ENCODE assay signal across 9 mouse cellular contexts in genomic region chr11:4821492-4822445, GRCm38 (mm10). TPM values are rescaled to one million over a fixed set of nuclear protein-coding genes. Genes with fewer than 3 reads are reported as not detected.
DNase-seq lines count a peak whose midpoint lies in the region; ATAC-seq and TF ChIP-seq lines count a peak whose summit lies in the region.
"Had no signal": no experiment of that assay in that cellular context is flagged by ENCODE, and none has a peak within 500 bp of the region (broad histone marks: within the 10 kb centered on the region; RNA-seq: fewer than 3 reads in every experiment).

No protein-coding gene starts in this region.

- 0 out of 2 replicates have a peak, but pooled peaks have one; percentile 22 for ATAC-seq in intestine, embryonic 15.5 days
- no peak for ATAC-seq in intestine, embryonic 16.5 days
- ATAC-seq in hindbrain, embryonic 16.5 days = peak; percentile 87
- ATAC-seq in stomach, postnatal 0 days (ENCODE audit: low FRiP score, low TSS enrichment) = no peak

- H3K27ac ChIP-seq in intestine, embryonic 15.5 days = no peak overlapping the region
- no peak overlapping the region for H3K27ac ChIP-seq in intestine, embryonic 16.5 days (ENCODE audit: low read length)
- H3K27ac ChIP-seq in hindbrain, embryonic 16.5 days (ENCODE audit: low read depth, low read length) = no peak overlapping the region
- no peak overlapping the region for H3K27ac ChIP-seq in stomach, postnatal 0 days (replicated peaks)
- H3K27ac ChIP-seq: limb, embryonic 12.5 days had no signal

- no peaks in the 10 kb centered on the region for H3K4me1 ChIP-seq in intestine, embryonic 15.5 days (replicated peaks)
- H3K4me1 ChIP-seq in intestine, embryonic 16.5 days (ENCODE audit: control insufficient read depth, insufficient read depth, low read length) = peaks cover 10% of the 10 kb centered on the region; the same call in 1 of the 2 replicates
- H3K4me1 ChIP-seq in hindbrain, embryonic 16.5 days (ENCODE audit: control insufficient read depth, insufficient read depth, low read depth, low read length) = no peaks in the 10 kb centered on the region; the same call in 1 of the 2 replicates
- H3K4me1 ChIP-seq in stomach, postnatal 0 days (replicated peaks; ENCODE audit: control insufficient read depth, insufficient read depth) = no peaks in the 10 kb centered on the region

- DNase-seq in 3T3-L1 (ENCODE audit: low read depth, low spot score) = peak; percentile 58
- peak; percentile 54 for DNase-seq in Muller cell, postnatal 12 days (ENCODE audit: inconsistent ontology term)
- no peak for DNase-seq in stomach, postnatal 0 days (ENCODE audit: low spot score)
- DNase-seq in adrenal gland, postnatal 25 days = no peak
- DNase-seq in layer of hippocampus, postnatal 25 days (ENCODE audit: extremely low spot score in 1 of 2, low spot score in 1 of 2) = no peak

- H3K9me3 ChIP-seq in intestine, embryonic 15.5 days = no peaks in the 10 kb centered on the region
- no peaks in the 10 kb centered on the region for H3K9me3 ChIP-seq in intestine, embryonic 16.5 days (ENCODE audit: control insufficient read depth, low read length)
- no peaks in the 10 kb centered on the region for H3K9me3 ChIP-seq in hindbrain, embryonic 16.5 days (ENCODE audit: control insufficient read depth, low read length)
- no peaks in the 10 kb centered on the region for H3K9me3 ChIP-seq in stomach, postnatal 0 days (ENCODE audit: control insufficient read depth, low read length)
- H3K9me3 ChIP-seq: limb, embryonic 12.5 days had no signal

- no peaks in the 10 kb centered on the region for H3K27me3 ChIP-seq in intestine, embryonic 15.5 days (replicated peaks)
- no peaks in the 10 kb centered on the region for H3K27me3 ChIP-seq in intestine, embryonic 16.5 days (replicated peaks; ENCODE audit: control insufficient read depth, insufficient read depth, low read length)
- H3K27me3 ChIP-seq in hindbrain, embryonic 16.5 days (replicated peaks; ENCODE audit: control insufficient read depth, insufficient read depth, low read length) = no peaks in the 10 kb centered on the region
- H3K27me3 ChIP-seq in stomach, postnatal 0 days (ENCODE audit: control insufficient read depth, insufficient read depth, low read length) = no peaks in the 10 kb centered on the region
- H3K27me3 ChIP-seq: limb, embryonic 12.5 days had no signal

- WGBS in intestine, embryonic 15.5 days = 52% methylated on average over 7 of the region's 7 CpGs
- WGBS in intestine, embryonic 16.5 days = 49% methylated on average over 7 of the region's 7 CpGs
- WGBS in hindbrain, embryonic 16.5 days = 46% methylated on average over 7 of the region's 7 CpGs
- WGBS in stomach, postnatal 0 days = 52% methylated on average over 7 of the region's 7 CpGs

- no peaks in the 10 kb centered on the region for H3K36me3 ChIP-seq in intestine, embryonic 15.5 days
- H3K36me3 ChIP-seq in intestine, embryonic 16.5 days (ENCODE audit: control insufficient read depth, insufficient read depth, low read length) = no peaks in the 10 kb centered on the region
- no peaks in the 10 kb centered on the region for H3K36me3 ChIP-seq in hindbrain, embryonic 16.5 days (ENCODE audit: control insufficient read depth, insufficient read depth, low read length)
- H3K36me3 ChIP-seq in stomach, postnatal 0 days (ENCODE audit: control insufficient read depth, insufficient read depth, low read length) = peaks cover 3% of the 10 kb centered on the region

- H3K9ac ChIP-seq in intestine, embryonic 15.5 days = no peak overlapping the region
- H3K9ac ChIP-seq in intestine, embryonic 16.5 days (ENCODE audit: low read depth, low read length) = no peak overlapping the region
- H3K9ac ChIP-seq in hindbrain, embryonic 16.5 days (ENCODE audit: low read depth, low read length) = no peak overlapping the region
- no peak overlapping the region for H3K9ac ChIP-seq in stomach, postnatal 0 days (ENCODE audit: low read length)
- H3K9ac ChIP-seq: limb, embryonic 12.5 days had no signal

- peak; percentile 76 for TF ChIP-seq CTCF in stomach, postnatal 0 days (IDR thresholded peaks at IDR 0.05; ENCODE audit: low read depth)

- no peak overlapping the region for H3K4me2 ChIP-seq in intestine, embryonic 15.5 days (replicated peaks)
- no peak overlapping the region for H3K4me2 ChIP-seq in intestine, embryonic 16.5 days (ENCODE audit: low read depth, low read length)
- H3K4me2 ChIP-seq in hindbrain, embryonic 16.5 days (ENCODE audit: low read length) = no peak overlapping the region
- no peak overlapping the region for H3K4me2 ChIP-seq in stomach, postnatal 0 days (replicated peaks; ENCODE audit: low read depth)
- H3K4me2 ChIP-seq: limb, embryonic 12.5 days had no signal

- no peak overlapping the region for H3K4me3 ChIP-seq in intestine, embryonic 15.5 days (replicated peaks)
- no peak overlapping the region for H3K4me3 ChIP-seq in intestine, embryonic 16.5 days (ENCODE audit: low read length)
- H3K4me3 ChIP-seq in hindbrain, embryonic 16.5 days (ENCODE audit: low read length) = no peak overlapping the region
- H3K4me3 ChIP-seq in stomach, postnatal 0 days (ENCODE audit: low read depth, low read length) = no peak overlapping the region
- H3K4me3 ChIP-seq: limb, embryonic 12.5 days had no signal

- TF ChIP-seq EP300 in stomach, postnatal 0 days (optimal IDR thresholded peaks at IDR 0.05) = no peak

RNA-seq across cellular contexts. Expression of gene Nf2, which starts 27.6 kb away (rescaled TPM):
- polyA plus RNA-seq in intestine, embryonic 15.5 days (2015; fragmentation: Nextera tagmentation; extraction: Ambion mirVana) = 42.1 and 42.8 TPM in 2 replicates
- 38.0 and 38.8 TPM in 2 replicates for polyA plus RNA-seq in intestine, embryonic 16.5 days (2015; fragmentation: Nextera tagmentation; extraction: Ambion mirVana)
- 68.1 and 74.8 TPM in 2 replicates for polyA plus RNA-seq in hindbrain, embryonic 16.5 days (2015; fragmentation: Nextera tagmentation; extraction: Ambion mirVana)
- polyA plus RNA-seq in stomach, postnatal 0 days (2015; fragmentation: Nextera tagmentation; extraction: Ambion mirVana) = 18.2 and 18.7 TPM in 2 replicates
- total RNA-seq in adrenal gland, postnatal 25 days (2021) = 160 and 207 TPM in 2 replicates
- total RNA-seq in layer of hippocampus, postnatal 25 days (2021) = 100 to 1,000 TPM; 102 to 107 TPM

RNA-seq across cellular contexts. Expression of gene Nipsnap1, which starts 52.0 kb away (rescaled TPM):
- 97.5 and 99.6 TPM in 2 replicates for polyA plus RNA-seq in intestine, embryonic 15.5 days (2015; fragmentation: Nextera tagmentation; extraction: Ambion mirVana)
- polyA plus RNA-seq in intestine, embryonic 16.5 days (2015; fragmentation: Nextera tagmentation; extraction: Ambion mirVana) = 112 and 119 TPM in 2 replicates
- 131 and 134 TPM in 2 replicates for polyA plus RNA-seq in hindbrain, embryonic 16.5 days (2015; fragmentation: Nextera tagmentation; extraction: Ambion mirVana)
- 28.2 and 29.7 TPM in 2 replicates for polyA plus RNA-seq in stomach, postnatal 0 days (2015; fragmentation: Nextera tagmentation; extraction: Ambion mirVana)
- 27.5 and 29.2 TPM in 2 replicates for total RNA-seq in adrenal gland, postnatal 25 days (2021)
- total RNA-seq in layer of hippocampus, postnatal 25 days (2021) = 10 to 100 TPM; 80.6 to 95.5 TPM

Comparison
In these comparisons a context has a peak if more than half of its experiments do, and no peak if none do; other contexts are left out.
1. ATAC-seq: peak in intestine, embryonic 15.5 days (single experiment) and hindbrain, embryonic 16.5 days (single experiment); none in intestine, embryonic 16.5 days (single experiment) and stomach, postnatal 0 days (single experiment).
2. DNase-seq: peak in 3T3-L1 (single experiment) and Muller cell, postnatal 12 days (single experiment); none in stomach, postnatal 0 days (single experiment), adrenal gland, postnatal 25 days (single experiment) and layer of hippocampus, postnatal 25 days (0 of 2).